Mouse (Mus musculus): Measurements from ENCODE around the gene Zxdb. TPM values are rescaled to one million over a fixed set of nuclear protein-coding genes. Genes with fewer than 3 reads are reported as not detected.

The Zxdb gene
- polyA plus RNA-seq, 1 experiment from 2014 or later = 2.4 TPM

GRCm38 (mm10) chrX:94753733-94754132 lies 29.4 kb downstream of the Zxdb start:
- ATAC-seq (ENCODE audit: low FRiP score) (no peak), DNase-seq (ENCODE audit: low spot score) (no peak)
- H3K9ac ChIP-seq (ENCODE audit: low read depth, low read length) = no peak overlapping the region
- H3K27ac ChIP-seq (ENCODE audit: low read depth, low read length) = no peak overlapping the region
- no peak overlapping the region for H3K4me2 ChIP-seq (replicated peaks; ENCODE audit: low read depth, low read length)
- no peaks in the 10 kb centered on the region for H3K27me3 ChIP-seq (ENCODE audit: control insufficient read depth, insufficient read depth, low read length)
- no peaks in the 10 kb centered on the region for H3K9me3 ChIP-seq (ENCODE audit: control insufficient read depth, low read length)
- H3K4me3 ChIP-seq (ENCODE audit: low read depth, low read length) = no peak overlapping the region
- H3K4me1 ChIP-seq (replicated peaks; ENCODE audit: control insufficient read depth, insufficient read depth, low read length) = no peaks in the 10 kb centered on the region
- no peaks in the 10 kb centered on the region for H3K36me3 ChIP-seq (ENCODE audit: control insufficient read depth, insufficient read depth, low read length)
- 85% methylated on average over 5 of the region's 5 CpGs for WGBS

- 47% methylated on average over 1 of the region's 1 CpGs for WGBS
- no peak overlapping the region for H3K9ac ChIP-seq (ENCODE audit: low read depth, low read length)
- H3K4me1 ChIP-seq (replicated peaks; ENCODE audit: control insufficient read depth, insufficient read depth, low read length) = no peaks in the 10 kb centered on the region
- no peak overlapping the region for H3K27ac ChIP-seq (ENCODE audit: low read depth, low read length)
- no peaks in the 10 kb centered on the region for H3K27me3 ChIP-seq (ENCODE audit: control insufficient read depth, insufficient read depth, low read length)
- no peaks in the 10 kb centered on the region for H3K36me3 ChIP-seq (ENCODE audit: control insufficient read depth, insufficient read depth, low read length)
- H3K9me3 ChIP-seq (ENCODE audit: control insufficient read depth, low read length) = no peaks in the 10 kb centered on the region
- DNase-seq (ENCODE audit: low spot score) (no peak), ATAC-seq (ENCODE audit: low FRiP score) (no peak)
- no peak overlapping the region for H3K4me3 ChIP-seq (ENCODE audit: low read depth, low read length)
- no peak overlapping the region for H3K4me2 ChIP-seq (replicated peaks; ENCODE audit: low read depth, low read length)
Observed at GRCm38 (mm10) chrX:94759959-94760358, 35.6 kb downstream of the Zxdb start.

GRCm38 (mm10) chrX:94773876-94774275 lies 49.5 kb downstream of the Zxdb start:
- H3K4me2 ChIP-seq (replicated peaks; ENCODE audit: low read depth, low read length) = no peak overlapping the region
- DNase-seq (ENCODE audit: low spot score) (no peak), ATAC-seq (ENCODE audit: low FRiP score) (no peak)
- no peaks in the 10 kb centered on the region for H3K9me3 ChIP-seq (ENCODE audit: control insufficient read depth, low read length)
- H3K9ac ChIP-seq (ENCODE audit: low read depth, low read length) = no peak overlapping the region
- WGBS = 93% methylated on average over 34 of the region's 34 CpGs
- no peaks in the 10 kb centered on the region for H3K27me3 ChIP-seq (ENCODE audit: control insufficient read depth, insufficient read depth, low read length)
- no peak overlapping the region for H3K27ac ChIP-seq (ENCODE audit: low read depth, low read length)
- H3K4me1 ChIP-seq (replicated peaks; ENCODE audit: control insufficient read depth, insufficient read depth, low read length) = no peaks in the 10 kb centered on the region
- no peak overlapping the region for H3K4me3 ChIP-seq (ENCODE audit: low read depth, low read length)
- no peaks in the 10 kb centered on the region for H3K36me3 ChIP-seq (ENCODE audit: control insufficient read depth, insufficient read depth, low read length)

Other genes starting within 250 kb of the Zxdb start
- gene Maged1, start 182.4 kb upstream of the Zxdb start, polyA plus RNA-seq (2014; fragmentation: Nextera tagmentation; extraction: Ambion mirVana) = 842 and 887 TPM in 2 replicates
- 9.8 and 10.0 TPM in 2 replicates for gene Gspt2, start 88.5 kb upstream of the Zxdb start, polyA plus RNA-seq (2014; fragmentation: Nextera tagmentation; extraction: Ambion mirVana)

All from hindbrain, embryonic 11.5 days (tissue).